22 mouse cellular contexts compared by ENCODE assay signal in the genomic region with DNA sequence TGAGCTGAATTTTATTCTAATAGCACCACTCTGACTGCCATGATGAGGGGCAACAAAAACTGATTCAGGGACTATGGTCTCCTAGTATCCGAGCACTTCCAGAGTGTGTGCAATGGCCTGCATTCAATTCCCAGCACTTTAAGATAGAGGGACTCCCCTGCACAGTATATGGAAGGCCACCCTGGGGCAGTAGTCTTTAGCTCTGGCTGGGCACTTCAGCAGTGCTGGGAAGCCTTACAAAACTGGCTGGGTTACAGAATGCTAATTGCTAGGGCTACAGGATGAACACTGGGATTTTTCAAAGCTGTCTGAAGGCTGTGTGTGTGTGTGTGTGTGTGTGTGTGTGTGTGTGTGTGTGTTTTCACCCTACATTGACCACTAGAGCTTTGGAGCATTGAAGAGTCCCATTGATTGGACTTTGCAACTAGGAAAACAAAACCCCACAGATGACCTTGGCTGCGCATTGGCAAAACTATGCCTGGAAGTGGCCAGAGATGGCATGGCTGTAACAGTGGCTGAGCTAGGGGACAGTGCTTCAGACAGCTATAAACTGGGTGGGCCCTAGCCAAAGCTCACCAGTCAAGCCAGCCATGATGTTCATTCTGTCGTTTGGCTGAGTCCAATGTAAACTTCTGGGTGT.
A peak's percentile ranks its signal among the peaks of the same experiment; 100 is the strongest.
DNase-seq lines count a peak whose midpoint lies in the region; ATAC-seq and TF ChIP-seq lines count a peak whose summit lies in the region.
"Had no signal": no experiment of that assay in that cellular context is flagged by ENCODE, and none has a peak within 500 bp of the region (broad histone marks: within the 10 kb centered on the region; RNA-seq: fewer than 3 reads in every experiment).

No protein-coding gene starts in this region.

- H3K36me3 ChIP-seq in hindbrain, postnatal 0 days (ENCODE audit: insufficient read depth, low read length): no peaks in the 10 kb centered on the region
- H3K36me3 ChIP-seq in hindbrain, embryonic 10.5 days: no peaks in the 10 kb centered on the region
- no peaks in the 10 kb centered on the region for H3K36me3 ChIP-seq in stomach, embryonic 16.5 days (ENCODE audit: control insufficient read depth, insufficient read depth, low read length)
- no peaks in the 10 kb centered on the region for H3K36me3 ChIP-seq in stomach, postnatal 0 days (ENCODE audit: control insufficient read depth, insufficient read depth, low read length)
- no peaks in the 10 kb centered on the region for H3K36me3 ChIP-seq in forebrain, embryonic 14.5 days (ENCODE audit: control insufficient read depth, insufficient read depth, low read length)
- H3K36me3 ChIP-seq: G1E; limb, embryonic 10.5 days; stomach, embryonic 15.5 days had no signal

- H3K27me3 ChIP-seq in hindbrain, postnatal 0 days (ENCODE audit: insufficient read depth, low read length): no peaks in the 10 kb centered on the region
- no peaks in the 10 kb centered on the region for H3K27me3 ChIP-seq in hindbrain, embryonic 10.5 days (ENCODE audit: insufficient read depth, poor library complexity, severe bottlenecking)
- no peaks in the 10 kb centered on the region for H3K27me3 ChIP-seq in stomach, embryonic 16.5 days (ENCODE audit: control insufficient read depth, insufficient read depth, low read length)
- H3K27me3 ChIP-seq in stomach, postnatal 0 days (ENCODE audit: control insufficient read depth, insufficient read depth, low read length): no peaks in the 10 kb centered on the region
- no peaks in the 10 kb centered on the region for H3K27me3 ChIP-seq in forebrain, embryonic 14.5 days (replicated peaks; ENCODE audit: control insufficient read depth, insufficient read depth, low read length)
- H3K27me3 ChIP-seq: stomach, embryonic 15.5 days had no signal

- no peaks in the 10 kb centered on the region for H3K9me3 ChIP-seq in hindbrain, postnatal 0 days (ENCODE audit: low read length)
- no peaks in the 10 kb centered on the region for H3K9me3 ChIP-seq in hindbrain, embryonic 10.5 days
- H3K9me3 ChIP-seq in stomach, embryonic 16.5 days (replicated peaks; ENCODE audit: control insufficient read depth, low read length): no peaks in the 10 kb centered on the region
- H3K9me3 ChIP-seq in stomach, postnatal 0 days (ENCODE audit: control insufficient read depth, low read length): no peaks in the 10 kb centered on the region
- H3K9me3 ChIP-seq in forebrain, embryonic 14.5 days (replicated peaks; ENCODE audit: control insufficient read depth, low read length): no peaks in the 10 kb centered on the region
- H3K9me3 ChIP-seq: G1E; limb, embryonic 10.5 days; stomach, embryonic 15.5 days had no signal

- TF ChIP-seq EP300 in stomach, postnatal 0 days (optimal IDR thresholded peaks at IDR 0.05): no peak

- H3K4me1 ChIP-seq in hindbrain, postnatal 0 days (ENCODE audit: insufficient read depth, low read length): no peaks in the 10 kb centered on the region
- no peaks in the 10 kb centered on the region for H3K4me1 ChIP-seq in hindbrain, embryonic 10.5 days (replicated peaks)
- H3K4me1 ChIP-seq in stomach, embryonic 16.5 days (ENCODE audit: control insufficient read depth, insufficient read depth, low read length): no peaks in the 10 kb centered on the region
- no peaks in the 10 kb centered on the region for H3K4me1 ChIP-seq in stomach, postnatal 0 days (replicated peaks; ENCODE audit: control insufficient read depth, insufficient read depth)
- H3K4me1 ChIP-seq in forebrain, embryonic 14.5 days (ENCODE audit: control insufficient read depth, insufficient read depth, low read length): no peaks in the 10 kb centered on the region
- H3K4me1 ChIP-seq: limb, embryonic 10.5 days; stomach, embryonic 15.5 days had no signal

- DNase-seq in hindbrain, postnatal 0 days (ENCODE audit: low spot score): no peak
- no peak for DNase-seq in hindbrain, embryonic 10.5 days (ENCODE audit: low spot score)
- DNase-seq in stomach, postnatal 0 days (ENCODE audit: low spot score): no peak
- no peak for DNase-seq in forebrain, embryonic 14.5 days (ENCODE audit: low spot score)
- DNase-seq in left cerebral cortex, adult 11 months (ENCODE audit: low spot score): no peak
- no peak for DNase-seq in lung, postnatal 36 days
- DNase-seq: cerebellum, adult 11 months; cerebellum, postnatal 36 days; gastrocnemius, postnatal 36 days; heart, postnatal 14 days; kidney, postnatal 10 days; right cerebral cortex, adult 18-20 months had no signal

- TF ChIP-seq CTCF in hindbrain, postnatal 0 days (IDR thresholded peaks at IDR 0.05; ENCODE audit: low read depth): no peak
- no peak for TF ChIP-seq CTCF in stomach, postnatal 0 days (IDR thresholded peaks at IDR 0.05; ENCODE audit: low read depth)

- ATAC-seq in hindbrain, postnatal 0 days: peak; percentile 67; the same call in 1 of the 2 replicates
- ATAC-seq in stomach, embryonic 16.5 days (ENCODE audit: insufficient read depth, low FRiP score): 0 out of 2 replicates have a peak, but pooled peaks have one; percentile 9
- ATAC-seq in stomach, postnatal 0 days (ENCODE audit: low FRiP score, low TSS enrichment): no peak
- peak; percentile 26; the same call in 1 of the 2 replicates for ATAC-seq in forebrain, embryonic 14.5 days
- ATAC-seq: CD4-positive, CD25-positive, alpha-beta regulatory T cell, adult 4 months had no signal

- H3K9ac ChIP-seq in hindbrain, postnatal 0 days (replicated peaks; ENCODE audit: low read length): no peak overlapping the region
- H3K9ac ChIP-seq in stomach, embryonic 16.5 days (ENCODE audit: low read length): no peak overlapping the region
- no peak overlapping the region for H3K9ac ChIP-seq in stomach, postnatal 0 days (ENCODE audit: low read length)
- H3K9ac ChIP-seq in forebrain, embryonic 14.5 days (ENCODE audit: low read length): no peak overlapping the region
- H3K9ac ChIP-seq: liver, embryonic 14.5 days; stomach, embryonic 15.5 days had no signal

- no peak overlapping the region for H3K4me3 ChIP-seq in hindbrain, postnatal 0 days (ENCODE audit: low read length)
- no peak overlapping the region for H3K4me3 ChIP-seq in hindbrain, embryonic 10.5 days
- H3K4me3 ChIP-seq in stomach, embryonic 16.5 days (replicated peaks; ENCODE audit: low read length): no peak overlapping the region
- no peak overlapping the region for H3K4me3 ChIP-seq in stomach, postnatal 0 days (ENCODE audit: low read depth, low read length)
- H3K4me3 ChIP-seq in forebrain, embryonic 14.5 days (ENCODE audit: low read depth, low read length): no peak overlapping the region
- H3K4me3 ChIP-seq: layer of hippocampus, adult 2 months; left cerebral cortex, adult 2 months; limb, embryonic 10.5 days; myocyte; stomach, embryonic 15.5 days had no signal

- H3K4me2 ChIP-seq in hindbrain, postnatal 0 days (ENCODE audit: low read depth, low read length): no peak overlapping the region
- H3K4me2 ChIP-seq in stomach, embryonic 16.5 days (ENCODE audit: low read depth, low read length): no peak overlapping the region
- no peak overlapping the region for H3K4me2 ChIP-seq in stomach, postnatal 0 days (replicated peaks; ENCODE audit: low read depth)
- H3K4me2 ChIP-seq in forebrain, embryonic 14.5 days (ENCODE audit: low read length): no peak overlapping the region
- H3K4me2 ChIP-seq: heart, embryonic 11.5 days; stomach, embryonic 15.5 days had no signal

- H3K27ac ChIP-seq in hindbrain, postnatal 0 days: no peak overlapping the region
- no peak overlapping the region for H3K27ac ChIP-seq in hindbrain, embryonic 10.5 days
- no peak overlapping the region for H3K27ac ChIP-seq in stomach, embryonic 16.5 days (ENCODE audit: low read length)
- no peak overlapping the region for H3K27ac ChIP-seq in stomach, postnatal 0 days (replicated peaks)
- H3K27ac ChIP-seq in forebrain, embryonic 14.5 days (ENCODE audit: low read depth, low read length): no peak overlapping the region
- H3K27ac ChIP-seq: layer of hippocampus, adult 2 months; left cerebral cortex, adult 2 months; limb, embryonic 10.5 days; liver, embryonic 14.5 days; stomach, embryonic 15.5 days had no signal

- 65% methylated on average over 3 of the region's 3 CpGs for WGBS in hindbrain, postnatal 0 days
- 80% methylated on average over 3 of the region's 3 CpGs for WGBS in hindbrain, embryonic 10.5 days
- 69% methylated on average over 3 of the region's 3 CpGs for WGBS in stomach, embryonic 16.5 days
- 62% methylated on average over 3 of the region's 3 CpGs for WGBS in stomach, postnatal 0 days
- 60% methylated on average over 3 of the region's 3 CpGs for WGBS in forebrain, embryonic 14.5 days
